Mouse (Mus musculus) lung, embryonic 15.5 days (tissue): Measurements from ENCODE around the gene Myoz2. TPM values are rescaled to one million over a fixed set of nuclear protein-coding genes. Genes with fewer than 3 reads are reported as not detected.

Source experiments
- ATAC-seq: fragments of 200-750 bp; cut with Nextera tagmentation; 2 replicates; pipeline ENCODE4 v1.8.0; 2017; ENCODE audit warnings: moderate number of reproducible peaks, borderline replicate concordance; ENCODE audit not compliant: low FRiP score, low TSS enrichment; ENCODE audit errors: extremely low read depth
- H3K27ac ChIP-seq: fragments of 300-500 bp; sonication (generic); 2 replicates; pipeline ENCODE4 v1.5.1; 2015; ENCODE audit warnings: moderate library complexity, mild to moderate bottlenecking, inconsistent platforms
- H3K27me3 ChIP-seq: fragments of 300-500 bp; sonication (generic); 2 replicates; pipeline ENCODE4 v1.6.1; 2015; ENCODE audit warnings: inconsistent platforms
- H3K36me3 ChIP-seq: fragments of 300-500 bp; sonication (generic); 2 replicates; pipeline ENCODE4 v1.6.1; 2015; ENCODE audit warnings: inconsistent platforms
- H3K4me1 ChIP-seq: fragments of 300-500 bp; sonication (generic); 2 replicates; pipeline ENCODE4 v1.6.1; 2015; ENCODE audit warnings: inconsistent platforms
- H3K4me2 ChIP-seq: fragments of 300-500 bp; sonication (generic); 2 replicates; pipeline ENCODE4 v1.6.1; 2015; ENCODE audit warnings: inconsistent platforms, mild to moderate bottlenecking, moderate library complexity
- H3K4me3 ChIP-seq: fragments of 300-500 bp; sonication (generic); 2 replicates; pipeline ENCODE4 v1.5.1; 2015; ENCODE audit warnings: mild to moderate bottlenecking, inconsistent platforms
- H3K9ac ChIP-seq: fragments of 300-500 bp; sonication (generic); 2 replicates; pipeline ENCODE4 v1.6.1; 2015; ENCODE audit warnings: inconsistent platforms
- H3K9me3 ChIP-seq: fragments of 300-500 bp; sonication (generic); 2 replicates; pipeline ENCODE4 v1.6.1; 2016; ENCODE audit warnings: inconsistent platforms
- WGBS: fragments of 180-500 bp; shearing (Covaris S2); methylation state at CpG from one replicate; pipeline ENCODE4 v1.1.7; 2015; 5-methylcytosine and 5-hydroxymethylcytosine counted together
- polyA plus RNA-seq: library from polyadenylated mRNA; unstranded; fragments of >200 nt; fragmentation: Nextera tagmentation; extraction: Ambion mirVana; gene quantifications from 2 replicates; pipeline ENCODE4 v1.2.1, GENCODE M21; 2015

Myoz2 gene
- polyA plus RNA-seq, 1 experiment from 2014 or later: 5.4 TPM

GRCm38 (mm10) chr3:123061931-123062330 lies 27.1 kb upstream of the Myoz2 start:
- H3K9ac ChIP-seq: no peak overlapping the region
- no peak overlapping the region for H3K27ac ChIP-seq
- ATAC-seq: no peak
- H3K36me3 ChIP-seq: no peaks in the 10 kb centered on the region
- no peaks in the 10 kb centered on the region for H3K27me3 ChIP-seq
- no peaks in the 10 kb centered on the region for H3K9me3 ChIP-seq
- 67% methylated on average over 2 of the region's 2 CpGs for WGBS
- H3K4me3 ChIP-seq: no peak overlapping the region
- peaks cover 24% of the 10 kb centered on the region for H3K4me1 ChIP-seq
- H3K4me2 ChIP-seq: no peak overlapping the region

- Histone ChIP-seq H3K36me3 (no peaks in the 10 kb centered on the region), H3K9ac (no peak overlapping the region), H3K27ac (no peak overlapping the region), H3K4me2 (no peak overlapping the region), H3K4me1 (peaks cover 5% of the 10 kb centered on the region; the same call in 1 of the 2 replicates), H3K9me3 (no peaks in the 10 kb centered on the region), H3K4me3 (no peak overlapping the region), H3K27me3 (no peaks in the 10 kb centered on the region)
- 93% methylated on average over 1 of the region's 1 CpGs for WGBS
- no peak for ATAC-seq
Observed at GRCm38 (mm10) chr3:123058832-123059231, 24.0 kb upstream of the Myoz2 start.

- peaks cover 9% of the 10 kb centered on the region; the same call in 1 of the 2 replicates for H3K4me1 ChIP-seq
- ATAC-seq: peak; percentile 75; the same call in 1 of the 2 replicates
Observed at GRCm38 (mm10) chr3:123054178-123054577, 19.4 kb upstream of the Myoz2 start.

GRCm38 (mm10) chr3:123053192-123053938 lies 18.6 kb upstream of the Myoz2 start:
- H3K36me3 ChIP-seq: no peaks in the 10 kb centered on the region
- H3K27ac ChIP-seq: no peak overlapping the region
- H3K4me1 ChIP-seq: peaks cover 9% of the 10 kb centered on the region; the same call in 1 of the 2 replicates
- H3K9me3 ChIP-seq: no peaks in the 10 kb centered on the region; the same call in 1 of the 2 replicates
- no peak overlapping the region for H3K4me3 ChIP-seq
- no peaks in the 10 kb centered on the region for H3K27me3 ChIP-seq
- H3K9ac ChIP-seq: no peak overlapping the region
- 45% methylated on average over 8 of the region's 8 CpGs for WGBS
- no peak overlapping the region for H3K4me2 ChIP-seq
- peak; percentile 49; the same call in 1 of the 2 replicates for ATAC-seq

More at GRCm38 (mm10) chr3:123054178-123054577, 19.4 kb upstream of the Myoz2 start:
- Histone ChIP-seq H3K4me3 (no peak overlapping the region), H3K27me3 (no peaks in the 10 kb centered on the region), H3K36me3 (no peaks in the 10 kb centered on the region), H3K4me2 (no peak overlapping the region), H3K27ac (0 out of 2 replicates have a peak overlapping the region, but pooled peaks have one; percentile 26), H3K9me3 (no peaks in the 10 kb centered on the region; the same call in 1 of the 2 replicates), H3K9ac (no peak overlapping the region)
- WGBS: 25% methylated on average over 5 of the region's 5 CpGs

DNA sequence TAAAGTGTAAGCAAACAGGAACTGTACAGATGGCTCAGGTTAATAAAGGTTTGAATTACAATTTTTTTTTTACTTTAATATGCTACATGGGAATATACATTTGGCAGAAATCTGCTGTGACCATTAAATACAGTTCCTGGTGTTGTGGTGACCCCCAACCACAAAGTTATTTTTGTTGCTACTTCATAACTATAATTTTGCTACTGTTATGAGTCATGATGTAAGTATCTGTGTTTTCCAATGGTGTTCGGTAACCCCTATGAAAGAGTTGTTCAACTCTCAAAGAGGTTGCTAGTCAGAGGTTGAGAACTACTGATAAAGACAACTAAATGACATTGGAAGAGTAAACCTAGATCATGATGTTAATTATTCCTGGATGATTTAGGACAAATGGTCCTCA lies 7.5 kb upstream of the Myoz2 start:
- no peaks in the 10 kb centered on the region for H3K36me3 ChIP-seq
- H3K27me3 ChIP-seq: no peaks in the 10 kb centered on the region
- H3K4me2 ChIP-seq: no peak overlapping the region
- WGBS: 91% methylated on average over 1 of the region's 1 CpGs
- no peak overlapping the region for H3K4me3 ChIP-seq
- no peaks in the 10 kb centered on the region for H3K4me1 ChIP-seq
- no peaks in the 10 kb centered on the region for H3K9me3 ChIP-seq
- no peak for ATAC-seq
- H3K27ac ChIP-seq: no peak overlapping the region
- no peak overlapping the region for H3K9ac ChIP-seq

DNA sequence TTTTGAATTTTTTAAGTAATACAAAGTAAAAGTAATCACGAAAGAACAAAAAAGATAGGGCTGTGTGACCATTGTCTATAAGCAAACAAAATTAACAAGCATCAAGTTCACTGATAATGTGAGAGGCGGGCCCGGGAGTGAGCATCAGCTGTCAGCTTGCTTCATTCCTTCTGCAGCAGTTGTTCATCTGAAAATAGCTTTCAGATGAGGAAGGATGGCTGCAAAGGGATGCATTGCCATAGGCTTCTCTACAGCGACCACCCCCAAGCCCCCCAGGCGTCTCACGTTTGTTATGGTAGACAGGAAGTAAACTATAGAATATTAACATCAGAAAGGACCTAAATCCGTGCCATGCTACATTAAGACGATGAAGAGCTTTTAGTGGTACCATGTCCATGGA lies 1.0 kb downstream of the Myoz2 start:
- Histone ChIP-seq H3K27me3 (no peaks in the 10 kb centered on the region), H3K4me3 (no peak overlapping the region), H3K36me3 (no peaks in the 10 kb centered on the region), H3K4me1 (no peaks in the 10 kb centered on the region), H3K4me2 (no peak overlapping the region), H3K9me3 (no peaks in the 10 kb centered on the region), H3K27ac (no peak overlapping the region), H3K9ac (no peak overlapping the region)
- 65% methylated on average over 8 of the region's 8 CpGs for WGBS
- no peak for ATAC-seq

DNA sequence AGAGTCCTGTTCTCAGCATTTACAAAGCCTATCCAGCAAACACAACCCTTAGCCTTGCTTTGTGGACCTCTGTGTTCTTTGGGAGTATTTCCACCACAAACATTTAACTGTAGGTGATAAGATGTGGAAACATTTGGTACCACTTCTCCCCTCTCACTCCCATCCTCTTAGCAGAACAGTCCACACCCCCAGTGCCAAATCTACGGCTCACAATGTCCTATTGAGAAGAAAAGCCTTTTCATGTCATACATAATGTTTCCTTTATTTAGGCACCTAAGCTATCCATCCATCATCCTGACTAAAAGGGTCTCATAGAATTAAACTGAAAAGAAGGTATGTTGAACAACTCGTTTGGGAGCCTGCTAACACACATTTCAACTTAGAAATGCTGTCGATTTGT lies 9.2 kb downstream of the Myoz2 start:
- no peak for ATAC-seq
- Histone ChIP-seq H3K9ac (no peak overlapping the region), H3K9me3 (no peaks in the 10 kb centered on the region), H3K36me3 (no peaks in the 10 kb centered on the region), H3K4me1 (no peaks in the 10 kb centered on the region), H3K27ac (no peak overlapping the region), H3K4me2 (no peak overlapping the region), H3K27me3 (no peaks in the 10 kb centered on the region), H3K4me3 (no peak overlapping the region)
- WGBS: 58% methylated on average over 3 of the region's 3 CpGs

- H3K27ac ChIP-seq: no peak overlapping the region
- WGBS: 72% methylated on average over 9 of the region's 9 CpGs
- ATAC-seq: no peak
- H3K36me3 ChIP-seq: no peaks in the 10 kb centered on the region
- no peak overlapping the region for H3K4me2 ChIP-seq
- no peak overlapping the region for H3K9ac ChIP-seq
- no peaks in the 10 kb centered on the region for H3K4me1 ChIP-seq
- no peaks in the 10 kb centered on the region for H3K27me3 ChIP-seq
- no peak overlapping the region for H3K4me3 ChIP-seq
- no peaks in the 10 kb centered on the region for H3K9me3 ChIP-seq
Observed at GRCm38 (mm10) chr3:123024496-123025234, 10.2 kb downstream of the Myoz2 start.

DNA sequence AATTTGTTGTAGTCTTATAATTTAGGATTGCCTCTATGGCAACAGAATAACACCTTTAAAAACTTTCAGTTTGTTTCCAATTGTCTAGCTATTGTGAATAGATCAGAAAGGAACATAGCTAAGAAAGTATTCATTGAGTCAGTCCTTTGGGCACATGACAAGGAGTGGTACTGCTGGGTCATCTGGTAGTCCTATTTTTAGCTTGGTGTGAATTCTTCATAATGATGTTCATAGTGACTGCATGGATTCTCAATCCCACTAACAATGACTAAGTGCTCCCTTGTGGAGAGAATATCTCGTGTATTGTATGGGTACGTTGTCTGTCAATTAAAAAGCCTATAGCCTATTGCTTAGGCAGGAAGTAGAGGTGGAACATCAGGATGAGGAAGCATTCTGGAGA lies 16.0 kb downstream of the Myoz2 start:
- 90% methylated on average over 2 of the region's 2 CpGs for WGBS
- no peak for ATAC-seq

DNA sequence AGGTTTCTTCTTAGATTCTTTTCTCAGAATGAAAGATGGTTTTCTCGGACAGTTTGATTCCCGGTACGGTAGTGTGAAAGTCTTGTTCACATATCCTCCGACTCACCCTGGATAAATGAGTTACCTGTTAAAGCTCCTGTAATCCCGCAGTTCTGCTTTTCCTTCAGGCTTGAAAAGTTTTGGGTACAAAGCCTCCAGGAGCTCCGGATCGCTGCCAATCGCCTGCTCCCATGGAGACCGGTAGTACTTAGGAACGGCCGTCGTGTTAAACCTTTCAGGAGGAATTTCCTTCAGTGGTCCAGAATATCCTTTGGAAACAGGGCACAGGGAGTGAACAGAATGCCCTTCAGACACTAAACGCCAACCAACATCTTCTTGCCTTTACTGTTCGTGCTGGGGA lies 21.3 kb downstream of the Myoz2 start:
- H3K9ac ChIP-seq: no peak overlapping the region
- no peak overlapping the region for H3K4me3 ChIP-seq
- H3K36me3 ChIP-seq: no peaks in the 10 kb centered on the region
- H3K9me3 ChIP-seq: no peaks in the 10 kb centered on the region
- H3K27me3 ChIP-seq: no peaks in the 10 kb centered on the region
- H3K4me2 ChIP-seq: no peak overlapping the region
- no peaks in the 10 kb centered on the region for H3K4me1 ChIP-seq
- WGBS: 90% methylated on average over 14 of the region's 14 CpGs
- H3K27ac ChIP-seq: no peak overlapping the region
- ATAC-seq: no peak

More for the DNA sequence above, 16.0 kb downstream of the Myoz2 start:
- Histone ChIP-seq H3K36me3 (no peaks in the 10 kb centered on the region), H3K4me1 (no peaks in the 10 kb centered on the region), H3K9ac (no peak overlapping the region), H3K4me3 (no peak overlapping the region), H3K27ac (no peak overlapping the region), H3K27me3 (no peaks in the 10 kb centered on the region), H3K4me2 (no peak overlapping the region), H3K9me3 (no peaks in the 10 kb centered on the region)

DNA sequence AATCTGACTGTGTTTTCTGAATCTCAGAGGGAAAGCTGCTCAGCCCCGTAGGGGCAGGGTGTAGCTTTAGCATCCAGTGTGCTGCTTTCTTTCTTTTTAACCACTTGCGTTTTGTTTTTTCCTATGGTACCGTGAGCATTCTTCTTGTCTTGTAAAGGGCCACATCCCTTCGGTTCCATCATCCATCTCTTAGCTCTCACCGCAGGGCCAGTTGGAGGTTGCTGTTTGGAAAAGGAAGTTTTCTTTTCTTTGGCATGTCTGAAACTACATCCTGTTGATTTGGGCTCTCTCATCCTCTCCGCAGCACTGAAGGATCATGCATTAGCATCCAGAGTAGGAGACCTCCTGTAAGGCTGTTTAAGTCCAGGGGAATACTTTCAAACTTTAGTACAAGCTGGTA lies 25.4 kb downstream of the Myoz2 start:
- WGBS: 47% methylated on average over 6 of the region's 6 CpGs
- no peaks in the 10 kb centered on the region for H3K36me3 ChIP-seq
- H3K4me3 ChIP-seq: no peak overlapping the region
- no peaks in the 10 kb centered on the region for H3K4me1 ChIP-seq
- no peak for ATAC-seq
- no peak overlapping the region for H3K27ac ChIP-seq
- H3K27me3 ChIP-seq: no peaks in the 10 kb centered on the region
- no peaks in the 10 kb centered on the region for H3K9me3 ChIP-seq
- H3K9ac ChIP-seq: no peak overlapping the region
- H3K4me2 ChIP-seq: no peak overlapping the region

DNA sequence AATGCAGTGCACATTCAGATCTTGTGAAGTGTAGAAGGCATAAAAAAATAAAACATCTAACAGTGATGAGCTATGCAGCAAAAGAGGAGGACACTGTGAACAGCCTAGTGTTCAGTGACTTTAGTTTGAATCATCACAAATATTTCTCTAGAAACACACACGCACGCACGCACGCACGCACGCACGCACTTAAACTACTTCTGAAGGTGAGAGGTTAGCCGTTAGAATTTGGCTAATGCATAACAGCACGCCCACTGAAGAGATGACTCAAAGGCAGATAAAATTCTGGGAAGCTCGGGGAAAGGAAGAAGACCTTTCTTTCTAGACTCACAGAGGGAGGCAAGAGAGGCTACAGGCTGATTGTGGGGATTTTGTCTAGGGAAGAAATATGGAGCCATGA lies 27.4 kb downstream of the Myoz2 start:
- ATAC-seq: no peak

More for the DNA sequence above, 27.4 kb downstream of the Myoz2 start:
- H3K4me2 ChIP-seq: no peak overlapping the region
- no peaks in the 10 kb centered on the region for H3K9me3 ChIP-seq
- H3K4me3 ChIP-seq: no peak overlapping the region
- no peaks in the 10 kb centered on the region for H3K36me3 ChIP-seq
- H3K4me1 ChIP-seq: no peaks in the 10 kb centered on the region
- no peaks in the 10 kb centered on the region for H3K27me3 ChIP-seq
- WGBS: 56% methylated on average over 10 of the region's 10 CpGs
- no peak overlapping the region for H3K27ac ChIP-seq
- H3K9ac ChIP-seq: no peak overlapping the region
